Mouse (Mus musculus): Measurements from ENCODE around the gene Spg7. TPM values are rescaled to one million over a fixed set of nuclear protein-coding genes. Genes with fewer than 3 reads are reported as not detected.

Gene Spg7
- polyA plus RNA-seq, 1 experiment from 2014 or later = 49.6 TPM

- Histone ChIP-seq H3K27me3 (ENCODE audit: insufficient read depth, low read length) (0 out of 2 replicates have a peak, but pooled peaks cover 2% of the 10 kb centered on the region), H3K36me3 (ENCODE audit: insufficient read depth, low read length) (no peaks in the 10 kb centered on the region), H3K9me3 (replicated peaks; ENCODE audit: low read length) (no peaks in the 10 kb centered on the region), H3K27ac (no peak overlapping the region), H3K4me2 (ENCODE audit: low read length) (peak overlapping the region; percentile 30), H3K4me1 (replicated peaks; ENCODE audit: insufficient read depth, low read length) (peaks cover 14% of the 10 kb centered on the region; the same call in 1 of the 2 replicates), H3K9ac (ENCODE audit: low read depth, low read length) (no peak overlapping the region), H3K4me3 (replicated peaks; ENCODE audit: low read depth, low read length) (no peak overlapping the region)
- DNase-seq (ENCODE audit: low spot score) (no peak), ATAC-seq (replicated peaks; ENCODE audit: low FRiP score, low read depth) (peak; percentile 71)
- TF ChIP-seq CTCF (IDR thresholded peaks at IDR 0.05; ENCODE audit: low read depth) = no peak
- WGBS = 11% methylated on average over 19 of the region's 19 CpGs
These were observed 63.6 kb downstream of the Spg7 start for GRCm38 (mm10) chr8:123126193-123126816.

DNA sequence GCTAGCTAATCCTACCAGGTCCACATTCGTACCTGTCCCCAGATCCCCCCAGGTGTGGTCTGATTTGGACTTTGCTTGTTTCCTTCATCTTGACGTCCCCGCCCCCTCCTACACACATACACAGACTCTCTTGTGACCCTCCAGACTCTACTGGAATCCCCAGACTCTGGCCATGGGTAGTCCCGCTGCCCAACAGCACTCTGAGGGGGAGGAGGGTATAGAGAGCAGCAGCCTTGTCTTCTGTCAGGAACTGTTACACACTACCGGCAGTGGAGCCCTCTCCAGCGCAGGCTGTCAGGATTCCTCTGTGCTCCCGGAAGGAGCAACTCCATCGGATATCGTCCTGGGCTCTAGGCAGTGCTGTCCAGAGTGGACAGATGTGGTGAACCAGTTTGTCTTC, 68.3 kb downstream of the Spg7 start:
- H3K27me3 ChIP-seq (ENCODE audit: insufficient read depth, low read length) = 0 out of 2 replicates have a peak, but pooled peaks cover 2% of the 10 kb centered on the region
- H3K27ac ChIP-seq = no peak overlapping the region
- no peak for DNase-seq (ENCODE audit: low spot score)
- no peaks in the 10 kb centered on the region for H3K9me3 ChIP-seq (replicated peaks; ENCODE audit: low read length)
- WGBS = 38% methylated on average over 9 of the region's 9 CpGs
- H3K36me3 ChIP-seq (ENCODE audit: insufficient read depth, low read length) = no peaks in the 10 kb centered on the region
- no peak for TF ChIP-seq CTCF (IDR thresholded peaks at IDR 0.05; ENCODE audit: low read depth)
- no peak overlapping the region for H3K9ac ChIP-seq (ENCODE audit: low read depth, low read length)
- peak overlapping the region; percentile 19; the same call in 1 of the 2 replicates for H3K4me2 ChIP-seq (ENCODE audit: low read length)
- no peak overlapping the region for H3K4me3 ChIP-seq (replicated peaks; ENCODE audit: low read depth, low read length)
- ATAC-seq (replicated peaks; ENCODE audit: low FRiP score, low read depth) = no peak
- peaks cover 8% of the 10 kb centered on the region; the same call in 1 of the 2 replicates for H3K4me1 ChIP-seq (replicated peaks; ENCODE audit: insufficient read depth, low read length)

DNA sequence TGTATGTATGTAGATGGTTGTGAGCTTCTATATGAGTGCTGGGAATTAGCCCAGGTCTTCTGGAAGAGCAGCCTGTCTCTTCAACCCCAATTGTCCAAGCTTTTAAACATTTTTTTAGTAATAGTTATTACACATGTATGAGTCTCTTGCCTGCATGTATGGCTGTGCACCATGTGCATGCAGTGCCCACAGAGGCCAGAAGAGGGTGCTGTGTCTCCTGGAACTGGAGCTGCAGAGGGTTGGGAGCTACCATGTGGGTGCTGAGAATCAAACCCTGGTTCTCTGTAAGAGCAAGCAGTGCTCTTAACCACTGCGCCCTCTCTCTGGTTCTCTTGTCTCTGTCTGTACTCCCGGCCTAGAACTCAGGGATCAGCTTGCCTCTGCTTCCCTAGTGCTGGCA, 70.2 kb downstream of the Spg7 start:
- Histone ChIP-seq H3K4me2 (ENCODE audit: low read length) (no peak overlapping the region), H3K27ac (no peak overlapping the region), H3K4me3 (replicated peaks; ENCODE audit: low read depth, low read length) (no peak overlapping the region), H3K9me3 (replicated peaks; ENCODE audit: low read length) (no peaks in the 10 kb centered on the region), H3K4me1 (replicated peaks; ENCODE audit: insufficient read depth, low read length) (peaks cover 10% of the 10 kb centered on the region; the same call in 1 of the 2 replicates), H3K27me3 (ENCODE audit: insufficient read depth, low read length) (no peaks in the 10 kb centered on the region), H3K9ac (ENCODE audit: low read depth, low read length) (no peak overlapping the region), H3K36me3 (ENCODE audit: insufficient read depth, low read length) (no peaks in the 10 kb centered on the region)
- TF ChIP-seq CTCF (IDR thresholded peaks at IDR 0.05; ENCODE audit: low read depth) = peak; percentile 31
- no peak for DNase-seq (ENCODE audit: low spot score)
- ATAC-seq (replicated peaks; ENCODE audit: low FRiP score, low read depth) = no peak
- 97% methylated on average over 2 of the region's 2 CpGs for WGBS

DNA sequence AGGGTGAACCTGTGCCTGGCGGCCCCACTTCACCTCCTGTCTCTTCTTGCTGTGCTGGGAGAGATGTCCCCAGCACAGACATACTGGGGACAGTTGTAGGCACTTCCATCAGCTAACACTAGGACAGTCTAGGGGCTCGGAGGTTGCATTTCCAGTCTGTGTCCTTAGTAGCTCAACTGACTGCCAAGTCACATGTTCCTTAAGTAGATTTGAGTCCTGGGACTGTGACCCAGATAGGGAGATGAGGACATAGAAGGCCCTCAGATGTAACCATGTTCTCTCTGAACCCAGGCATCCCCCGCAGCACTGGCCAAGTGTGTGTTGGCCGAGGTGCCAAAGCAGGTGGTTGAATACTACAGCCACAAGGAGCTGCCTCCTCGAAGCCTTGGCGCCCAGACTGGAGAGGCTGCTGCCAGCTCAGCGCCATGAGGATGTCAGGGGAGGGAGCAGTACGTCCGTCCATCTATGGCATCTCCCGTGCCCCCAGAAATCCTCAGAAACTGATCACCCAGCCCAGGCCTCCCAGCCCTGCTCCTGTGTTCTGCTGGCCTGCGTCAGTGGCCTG, 71.5 kb downstream of the Spg7 start:
- 87% methylated on average over 11 of the region's 11 CpGs for WGBS
- peaks cover 15% of the 10 kb centered on the region; the same call in 1 of the 2 replicates for H3K4me1 ChIP-seq (replicated peaks; ENCODE audit: insufficient read depth, low read length)
- H3K27ac ChIP-seq = no peak overlapping the region
- ATAC-seq (replicated peaks; ENCODE audit: low FRiP score, low read depth) (no peak), DNase-seq (ENCODE audit: low spot score) (no peak)
- H3K4me3 ChIP-seq (replicated peaks; ENCODE audit: low read depth, low read length) = no peak overlapping the region
- no peak for TF ChIP-seq CTCF (IDR thresholded peaks at IDR 0.05; ENCODE audit: low read depth)
- H3K27me3 ChIP-seq (ENCODE audit: insufficient read depth, low read length) = no peaks in the 10 kb centered on the region
- no peaks in the 10 kb centered on the region for H3K9me3 ChIP-seq (replicated peaks; ENCODE audit: low read length)
- H3K36me3 ChIP-seq (ENCODE audit: insufficient read depth, low read length) = no peaks in the 10 kb centered on the region
- H3K9ac ChIP-seq (ENCODE audit: low read depth, low read length) = no peak overlapping the region
- no peak overlapping the region for H3K4me2 ChIP-seq (ENCODE audit: low read length)

DNA sequence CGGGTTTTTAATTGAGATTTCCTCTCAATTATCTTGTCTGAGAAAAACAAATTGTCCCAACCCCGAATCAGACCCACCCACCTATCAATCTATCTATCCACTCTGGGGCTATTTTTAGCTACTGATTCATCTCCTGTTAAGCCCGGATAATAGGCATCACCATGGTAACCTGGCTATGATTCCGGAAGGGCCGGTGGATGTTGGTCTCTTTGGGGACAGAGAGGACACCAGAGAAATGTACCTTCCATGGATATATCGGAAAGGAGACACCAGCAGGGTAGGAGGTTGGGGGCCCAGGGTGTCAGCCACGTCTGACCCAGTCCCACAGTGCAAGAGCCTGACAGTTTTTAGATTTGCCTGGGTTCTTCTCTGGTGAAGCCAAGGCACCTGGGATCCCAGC, 72.7 kb downstream of the Spg7 start:
- H3K4me2 ChIP-seq (ENCODE audit: low read length) = no peak overlapping the region
- no peak for TF ChIP-seq CTCF (IDR thresholded peaks at IDR 0.05; ENCODE audit: low read depth)
- H3K4me1 ChIP-seq (replicated peaks; ENCODE audit: insufficient read depth, low read length) = peaks cover 15% of the 10 kb centered on the region; the same call in 1 of the 2 replicates
- no peak overlapping the region for H3K27ac ChIP-seq
- no peak for DNase-seq (ENCODE audit: low spot score)
- H3K36me3 ChIP-seq (ENCODE audit: insufficient read depth, low read length) = no peaks in the 10 kb centered on the region
- ATAC-seq (replicated peaks; ENCODE audit: low FRiP score, low read depth) = no peak
- no peak overlapping the region for H3K4me3 ChIP-seq (replicated peaks; ENCODE audit: low read depth, low read length)
- no peaks in the 10 kb centered on the region for H3K9me3 ChIP-seq (replicated peaks; ENCODE audit: low read length)
- H3K27me3 ChIP-seq (ENCODE audit: insufficient read depth, low read length) = no peaks in the 10 kb centered on the region
- WGBS = 30% methylated on average over 7 of the region's 7 CpGs
- no peak overlapping the region for H3K9ac ChIP-seq (ENCODE audit: low read depth, low read length)

- TF ChIP-seq CTCF (IDR thresholded peaks at IDR 0.05; ENCODE audit: low read depth) = no peak
- WGBS = 53% methylated on average over 9 of the region's 9 CpGs
- H3K9ac ChIP-seq (ENCODE audit: low read depth, low read length) = no peak overlapping the region
- peaks cover 15% of the 10 kb centered on the region; the same call in 1 of the 2 replicates for H3K4me1 ChIP-seq (replicated peaks; ENCODE audit: insufficient read depth, low read length)
- no peaks in the 10 kb centered on the region for H3K9me3 ChIP-seq (replicated peaks; ENCODE audit: low read length)
- H3K27ac ChIP-seq = no peak overlapping the region
- H3K27me3 ChIP-seq (ENCODE audit: insufficient read depth, low read length) = no peaks in the 10 kb centered on the region
- ATAC-seq (replicated peaks; ENCODE audit: low FRiP score, low read depth) = no peak
- no peak overlapping the region for H3K4me2 ChIP-seq (ENCODE audit: low read length)
- no peaks in the 10 kb centered on the region for H3K36me3 ChIP-seq (ENCODE audit: insufficient read depth, low read length)
- no peak overlapping the region for H3K4me3 ChIP-seq (replicated peaks; ENCODE audit: low read depth, low read length)
- DNase-seq (ENCODE audit: low spot score) = no peak
These were observed 73.1 kb downstream of the Spg7 start for GRCm38 (mm10) chr8:123135806-123136205.

Measured in kidney, postnatal 0 days (tissue).